Mouse (Mus musculus): ENCODE measurements around the gene Gas2l2. TPM values are rescaled to one million over a fixed set of nuclear protein-coding genes. Genes with fewer than 3 reads are reported as not detected.

The Gas2l2 gene
- polyA plus RNA-seq, 1 experiment from 2014 or later, result not detected

DNA sequence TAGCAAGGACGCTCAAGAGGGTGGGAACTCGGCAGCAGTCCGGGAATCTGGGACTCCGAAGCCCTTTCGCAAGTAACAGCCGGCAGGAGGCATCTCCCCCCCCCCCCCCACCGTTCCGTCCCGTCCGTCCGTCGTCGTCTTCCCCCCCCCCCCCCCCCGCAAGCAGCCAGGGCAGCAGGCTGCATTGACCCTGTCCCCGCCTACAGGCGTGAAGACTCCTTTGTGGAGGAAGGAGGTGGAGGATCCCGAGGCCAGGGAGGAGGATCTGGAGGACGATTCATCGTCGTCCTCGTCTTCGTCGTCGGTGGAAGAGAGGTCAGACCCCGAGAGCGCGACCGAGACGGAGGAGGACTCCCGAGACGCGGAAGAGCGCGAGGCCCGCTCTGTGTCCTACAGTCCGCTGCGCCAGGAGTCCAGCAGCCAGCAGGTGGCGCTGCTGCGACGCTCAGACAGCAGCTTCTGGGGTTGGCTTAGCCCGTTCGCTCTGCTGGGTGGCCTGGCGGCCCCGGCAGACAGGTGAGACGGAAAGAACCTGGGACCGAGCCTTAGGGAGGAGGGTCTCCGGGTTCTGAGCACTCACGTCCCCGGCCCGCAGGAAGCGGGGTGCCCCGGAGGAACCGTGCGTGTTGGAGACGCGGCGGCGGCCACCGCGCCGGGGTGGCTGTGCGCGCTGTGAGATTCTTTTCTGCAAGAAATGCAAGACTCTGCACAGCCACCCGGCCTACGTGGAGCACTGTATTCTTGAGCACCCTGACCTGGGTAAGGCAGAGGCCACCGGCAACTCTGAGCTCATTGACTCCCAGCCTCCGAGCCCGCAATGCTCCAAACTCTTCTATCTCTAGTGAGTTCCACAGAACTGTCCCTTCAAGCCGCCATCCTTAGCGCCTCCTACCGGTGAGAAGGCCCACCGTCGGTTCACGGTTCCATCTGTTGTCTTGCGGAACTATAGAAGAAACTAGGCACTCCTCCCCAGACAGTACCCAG, 11.1 kb upstream of the Gas2l2 start:
- Histone ChIP-seq H3K4me1 (ENCODE audit: control insufficient read depth, insufficient read depth, low read length) (peaks cover 9% of the 10 kb centered on the region; the same call in 1 of the 2 replicates), H3K27ac (ENCODE audit: low read length) (0 out of 2 replicates have a peak overlapping the region, but pooled peaks have one; percentile 21), H3K9me3 (ENCODE audit: control insufficient read depth, low read depth, low read length) (no peaks in the 10 kb centered on the region), H3K27me3 (ENCODE audit: control insufficient read depth, insufficient read depth, low read length) (peaks cover 24% of the 10 kb centered on the region), H3K36me3 (ENCODE audit: control insufficient read depth, insufficient read depth, low read length) (no peaks in the 10 kb centered on the region), H3K9ac (replicated peaks; ENCODE audit: low read depth, low read length) (peak overlapping the region; percentile 30; the same call in 1 of the 2 replicates), H3K4me3 (ENCODE audit: low read depth, low read length) (peak overlapping the region; percentile 47), H3K4me2 (replicated peaks; ENCODE audit: low read depth, low read length) (peak overlapping the region; percentile 91)
- ATAC-seq (ENCODE audit: insufficient number of reproducible peaks, insufficient read depth, low FRiP score, low read depth), result peak; percentile 87
- under 1% methylated on average over 63 of the region's 75 CpGs for WGBS

DNA sequence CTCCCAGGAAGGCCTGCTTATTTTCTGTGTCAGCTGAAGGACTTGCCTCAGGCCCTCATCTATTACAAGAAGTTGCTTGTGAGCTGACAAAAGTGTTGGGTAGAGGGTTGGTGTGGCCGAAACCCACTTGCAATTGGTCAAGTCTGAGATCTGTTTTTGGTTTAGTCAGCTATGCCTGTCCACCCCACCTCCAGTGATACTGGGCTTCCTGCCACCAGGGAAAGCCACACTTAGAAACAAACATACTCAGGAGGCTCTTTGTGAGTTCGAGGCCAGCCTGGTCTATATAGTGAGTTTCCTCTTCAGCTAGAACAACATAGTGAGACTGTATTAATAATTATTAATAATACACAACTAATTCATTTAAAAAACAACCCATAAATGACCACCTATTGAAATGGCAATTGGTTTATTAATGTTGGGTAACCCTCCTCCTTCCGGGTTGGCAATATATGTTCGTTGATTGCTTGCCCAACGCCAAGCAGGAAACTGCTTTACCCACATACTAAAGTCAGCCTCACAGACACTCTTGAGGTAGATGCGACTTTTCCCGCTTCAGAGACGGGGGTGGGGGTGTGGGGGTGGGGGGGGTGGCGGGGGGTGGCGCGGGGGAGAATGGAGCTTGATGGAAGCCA, 10.3 kb upstream of the Gas2l2 start:
- H3K9me3 ChIP-seq (ENCODE audit: control insufficient read depth, low read depth, low read length), result no peaks in the 10 kb centered on the region
- 27% methylated on average over 11 of the region's 11 CpGs for WGBS
- no peak for ATAC-seq (ENCODE audit: insufficient number of reproducible peaks, insufficient read depth, low FRiP score, low read depth)
- H3K9ac ChIP-seq (replicated peaks; ENCODE audit: low read depth, low read length), result no peak overlapping the region
- H3K27me3 ChIP-seq (ENCODE audit: control insufficient read depth, insufficient read depth, low read length), result peaks cover 21% of the 10 kb centered on the region
- no peaks in the 10 kb centered on the region for H3K36me3 ChIP-seq (ENCODE audit: control insufficient read depth, insufficient read depth, low read length)
- peak overlapping the region; percentile 47; the same call in 1 of the 2 replicates for H3K4me3 ChIP-seq (ENCODE audit: low read depth, low read length)
- no peak overlapping the region for H3K27ac ChIP-seq (ENCODE audit: low read length)
- peak overlapping the region; percentile 91 for H3K4me2 ChIP-seq (replicated peaks; ENCODE audit: low read depth, low read length)
- H3K4me1 ChIP-seq (ENCODE audit: control insufficient read depth, insufficient read depth, low read length), result peaks cover 5% of the 10 kb centered on the region; the same call in 1 of the 2 replicates

- Histone ChIP-seq H3K36me3 (ENCODE audit: control insufficient read depth, insufficient read depth, low read length) (no peaks in the 10 kb centered on the region), H3K9me3 (ENCODE audit: control insufficient read depth, low read depth, low read length) (no peaks in the 10 kb centered on the region), H3K4me2 (replicated peaks; ENCODE audit: low read depth, low read length) (no peak within 1 kb of the TSS), H3K27ac (ENCODE audit: low read length) (no peak within 1 kb of the TSS), H3K27me3 (ENCODE audit: control insufficient read depth, insufficient read depth, low read length) (peaks cover 13% of the 10 kb centered on the region), H3K9ac (replicated peaks; ENCODE audit: low read depth, low read length) (no peak within 1 kb of the TSS), H3K4me1 (ENCODE audit: control insufficient read depth, insufficient read depth, low read length) (peaks cover 3% of the 10 kb centered on the region; the same call in 1 of the 2 replicates), H3K4me3 (ENCODE audit: low read depth, low read length) (no peak within 1 kb of the TSS)
- 89% methylated on average over 1 of the region's 1 CpGs for WGBS
- ATAC-seq (ENCODE audit: insufficient number of reproducible peaks, insufficient read depth, low FRiP score, low read depth), result no peak
These were observed 8.1 kb upstream of the Gas2l2 start, which contains the start of gene 1700020L24Rik for GRCm38 (mm10) chr11:83437377-83437776. 1700020L24Rik (plus strand) TSS chr11:83437677.

- Histone ChIP-seq H3K4me3 (ENCODE audit: low read depth, low read length) (no peak overlapping the region), H3K9me3 (ENCODE audit: control insufficient read depth, low read depth, low read length) (no peaks in the 10 kb centered on the region), H3K4me1 (ENCODE audit: control insufficient read depth, insufficient read depth, low read length) (no peaks in the 10 kb centered on the region), H3K4me2 (replicated peaks; ENCODE audit: low read depth, low read length) (no peak overlapping the region), H3K36me3 (ENCODE audit: control insufficient read depth, insufficient read depth, low read length) (no peaks in the 10 kb centered on the region), H3K27me3 (ENCODE audit: control insufficient read depth, insufficient read depth, low read length) (0 out of 2 replicates have a peak, but pooled peaks cover 2% of the 10 kb centered on the region), H3K9ac (replicated peaks; ENCODE audit: low read depth, low read length) (no peak overlapping the region), H3K27ac (ENCODE audit: low read length) (no peak overlapping the region)
- 73% methylated on average over 2 of the region's 2 CpGs for WGBS
- no peak for ATAC-seq (ENCODE audit: insufficient number of reproducible peaks, insufficient read depth, low FRiP score, low read depth)
These were observed 3.3 kb upstream of the Gas2l2 start for GRCm38 (mm10) chr11:83432533-83432932.

GRCm38 (mm10) chr11:83426964-83427363, 2.3 kb downstream of the Gas2l2 start:
- ATAC-seq (ENCODE audit: insufficient number of reproducible peaks, insufficient read depth, low FRiP score, low read depth), result no peak
- Histone ChIP-seq H3K4me2 (replicated peaks; ENCODE audit: low read depth, low read length) (no peak overlapping the region), H3K4me3 (ENCODE audit: low read depth, low read length) (no peak overlapping the region), H3K27me3 (ENCODE audit: control insufficient read depth, insufficient read depth, low read length) (peaks cover 11% of the 10 kb centered on the region; the same call in 1 of the 2 replicates), H3K9me3 (ENCODE audit: control insufficient read depth, low read depth, low read length) (no peaks in the 10 kb centered on the region), H3K4me1 (ENCODE audit: control insufficient read depth, insufficient read depth, low read length) (no peaks in the 10 kb centered on the region), H3K36me3 (ENCODE audit: control insufficient read depth, insufficient read depth, low read length) (no peaks in the 10 kb centered on the region), H3K9ac (replicated peaks; ENCODE audit: low read depth, low read length) (no peak overlapping the region), H3K27ac (ENCODE audit: low read length) (no peak overlapping the region)
- 28% methylated on average over 17 of the region's 17 CpGs for WGBS

GRCm38 (mm10) chr11:83424681-83425080, 4.6 kb downstream of the Gas2l2 start:
- H3K4me2 ChIP-seq (replicated peaks; ENCODE audit: low read depth, low read length), result no peak overlapping the region
- no peaks in the 10 kb centered on the region for H3K4me1 ChIP-seq (ENCODE audit: control insufficient read depth, insufficient read depth, low read length)
- no peaks in the 10 kb centered on the region for H3K9me3 ChIP-seq (ENCODE audit: control insufficient read depth, low read depth, low read length)
- peaks cover 21% of the 10 kb centered on the region; the same call in 1 of the 2 replicates for H3K27me3 ChIP-seq (ENCODE audit: control insufficient read depth, insufficient read depth, low read length)
- no peak for ATAC-seq (ENCODE audit: insufficient number of reproducible peaks, insufficient read depth, low FRiP score, low read depth)
- H3K27ac ChIP-seq (ENCODE audit: low read length), result no peak overlapping the region
- no peak overlapping the region for H3K4me3 ChIP-seq (ENCODE audit: low read depth, low read length)
- no peak overlapping the region for H3K9ac ChIP-seq (replicated peaks; ENCODE audit: low read depth, low read length)
- WGBS, result 7% methylated on average over 8 of the region's 8 CpGs
- H3K36me3 ChIP-seq (ENCODE audit: control insufficient read depth, insufficient read depth, low read length), result no peaks in the 10 kb centered on the region

GRCm38 (mm10) chr11:83421305-83421704, 8.0 kb downstream of the Gas2l2 start:
- 3% methylated on average over 9 of the region's 9 CpGs for WGBS
- Histone ChIP-seq H3K9ac (replicated peaks; ENCODE audit: low read depth, low read length) (no peak overlapping the region), H3K27me3 (ENCODE audit: control insufficient read depth, insufficient read depth, low read length) (peaks cover 23% of the 10 kb centered on the region), H3K9me3 (ENCODE audit: control insufficient read depth, low read depth, low read length) (no peaks in the 10 kb centered on the region), H3K36me3 (ENCODE audit: control insufficient read depth, insufficient read depth, low read length) (no peaks in the 10 kb centered on the region), H3K27ac (ENCODE audit: low read length) (no peak overlapping the region), H3K4me3 (ENCODE audit: low read depth, low read length) (no peak overlapping the region), H3K4me2 (replicated peaks; ENCODE audit: low read depth, low read length) (no peak overlapping the region), H3K4me1 (ENCODE audit: control insufficient read depth, insufficient read depth, low read length) (no peaks in the 10 kb centered on the region)
- ATAC-seq (ENCODE audit: insufficient number of reproducible peaks, insufficient read depth, low FRiP score, low read depth), result no peak

GRCm38 (mm10) chr11:83420338-83420737, 8.9 kb downstream of the Gas2l2 start:
- no peak overlapping the region for H3K27ac ChIP-seq (ENCODE audit: low read length)
- H3K9me3 ChIP-seq (ENCODE audit: control insufficient read depth, low read depth, low read length), result no peaks in the 10 kb centered on the region
- no peak overlapping the region for H3K9ac ChIP-seq (replicated peaks; ENCODE audit: low read depth, low read length)
- no peak overlapping the region for H3K4me2 ChIP-seq (replicated peaks; ENCODE audit: low read depth, low read length)
- 51% methylated on average over 4 of the region's 4 CpGs for WGBS
- H3K4me3 ChIP-seq (ENCODE audit: low read depth, low read length), result no peak overlapping the region
- H3K27me3 ChIP-seq (ENCODE audit: control insufficient read depth, insufficient read depth, low read length), result peaks cover 23% of the 10 kb centered on the region
- H3K36me3 ChIP-seq (ENCODE audit: control insufficient read depth, insufficient read depth, low read length), result no peaks in the 10 kb centered on the region
- no peak for ATAC-seq (ENCODE audit: insufficient number of reproducible peaks, insufficient read depth, low FRiP score, low read depth)
- no peaks in the 10 kb centered on the region for H3K4me1 ChIP-seq (ENCODE audit: control insufficient read depth, insufficient read depth, low read length)

Data from stomach, embryonic 14.5 days (tissue).